Mouse (Mus musculus): ENCODE results near the gene Vmn2r86.
"Not testable (repeated sequence)": the region's sequence is repeated elsewhere in the genome, so short reads cannot be mapped to it uniquely, and the experiment has no call there.

The Vmn2r86 gene

GRCm38 (mm10) chr10:130455950-130456349 lies at the start of gene Vmn2r86:
Vmn2r86 (minus strand) TSS chr10:130456050.
- DNase-seq: not testable (repeated sequence)

- DNase-seq: no peak
Observed at GRCm38 (mm10) chr10:130497296-130497695, 41.4 kb upstream of the Vmn2r86 start, which contains the start of gene Vmn2r87. Vmn2r87 (minus strand) TSS chr10:130497396.

- DNase-seq: no peak
Observed at GRCm38 (mm10) chr10:130470311-130470760, 14.5 kb upstream of the Vmn2r86 start.

- no peak for DNase-seq
Observed at GRCm38 (mm10) chr10:130444776-130445175, 11.1 kb downstream of the Vmn2r86 start.

GRCm38 (mm10) chr10:130434185-130434898 lies 21.5 kb downstream of the Vmn2r86 start:
- not testable (repeated sequence) for DNase-seq

- DNase-seq: not testable (repeated sequence)
Observed at GRCm38 (mm10) chr10:130429603-130430002, 26.2 kb downstream of the Vmn2r86 start, which contains the start of gene Vmn2r85. Vmn2r85 (minus strand) TSS chr10:130429703.

- DNase-seq: not testable (repeated sequence)
Observed at GRCm38 (mm10) chr10:130422368-130422767, 33.5 kb downstream of the Vmn2r86 start.

- DNase-seq: no peak
Observed at GRCm38 (mm10) chr10:130420401-130420800, 35.4 kb downstream of the Vmn2r86 start.

GRCm38 (mm10) chr10:130419954-130420353 lies 35.9 kb downstream of the Vmn2r86 start:
- not testable (repeated sequence) for DNase-seq

GRCm38 (mm10) chr10:130416352-130416751 lies 39.5 kb downstream of the Vmn2r86 start:
- not testable (repeated sequence) for DNase-seq

- not testable (repeated sequence) for DNase-seq
Observed at GRCm38 (mm10) chr10:130412167-130412698, 43.6 kb downstream of the Vmn2r86 start.

- DNase-seq: no peak
Observed at GRCm38 (mm10) chr10:130394232-130394631, 61.6 kb downstream of the Vmn2r86 start, which contains the start of gene Vmn2r84. Vmn2r84 (minus strand) TSS chr10:130394332.
